Mouse (Mus musculus) liver, embryonic 15.5 days (tissue): ENCODE results near the gene Prkg2. TPM values are rescaled to one million over a fixed set of nuclear protein-coding genes. Genes with fewer than 3 reads are reported as not detected.

Experiments used
- ATAC-seq: fragments of 200-750 bp; cut with Nextera tagmentation; 2 replicates; pipeline ENCODE4 v1.8.0; 2017; ENCODE audit warnings: moderate number of reproducible peaks, mild to moderate bottlenecking, moderate library complexity; ENCODE audit not compliant: insufficient read depth
- H3K27ac ChIP-seq: fragments of 300-500 bp; sonication (generic); replicated peaks from 2 replicates; pipeline ENCODE4 v1.5.1; 2015; ENCODE audit warnings: mild to moderate bottlenecking, inconsistent platforms
- H3K27me3 ChIP-seq: fragments of 300-500 bp; sonication (generic); 2 replicates; pipeline ENCODE4 v1.6.1; 2015; ENCODE audit warnings: mild to moderate bottlenecking, inconsistent platforms
- H3K36me3 ChIP-seq: fragments of 300-500 bp; sonication (generic); replicated peaks from 2 replicates; pipeline ENCODE4 v1.6.1; 2015; ENCODE audit warnings: moderate library complexity, mild to moderate bottlenecking, inconsistent platforms
- H3K4me1 ChIP-seq: fragments of 300-500 bp; sonication (generic); replicated peaks from 2 replicates; pipeline ENCODE4 v1.6.1; 2015; ENCODE audit warnings: inconsistent platforms
- H3K4me2 ChIP-seq: fragments of 300-500 bp; sonication (generic); 2 replicates; pipeline ENCODE4 v1.6.1; 2015; ENCODE audit warnings: moderate library complexity, mild to moderate bottlenecking, inconsistent platforms
- H3K4me3 ChIP-seq: fragments of 300-500 bp; sonication (generic); replicated peaks from 2 replicates; pipeline ENCODE4 v1.5.1; 2015; ENCODE audit warnings: mild to moderate bottlenecking, inconsistent platforms
- H3K9ac ChIP-seq: fragments of 300-500 bp; sonication (generic); 2 replicates; pipeline ENCODE4 v1.6.1; 2015; ENCODE audit warnings: moderate library complexity, mild to moderate bottlenecking, inconsistent platforms
- H3K9me3 ChIP-seq: fragments of 300-500 bp; sonication (generic); replicated peaks from 2 replicates; pipeline ENCODE4 v1.6.1; 2016; ENCODE audit warnings: inconsistent platforms
- WGBS: fragments of 180-500 bp; shearing (Covaris S2); methylation state at CpG from one replicate; pipeline ENCODE4 v1.1.7; 2015; ENCODE audit warnings: mixed read lengths; ENCODE audit not compliant: insufficient replicate concordance; 5-methylcytosine and 5-hydroxymethylcytosine counted together
- polyA plus RNA-seq: library from polyadenylated mRNA; unstranded; fragments of >200 nt; fragmentation: Nextera tagmentation; extraction: Ambion mirVana; gene quantifications from 2 replicates; pipeline ENCODE4 v1.2.1, GENCODE M21; 2015

The Prkg2 gene
- polyA plus RNA-seq, 1 experiment from 2014 or later, result 0.02 TPM

DNA sequence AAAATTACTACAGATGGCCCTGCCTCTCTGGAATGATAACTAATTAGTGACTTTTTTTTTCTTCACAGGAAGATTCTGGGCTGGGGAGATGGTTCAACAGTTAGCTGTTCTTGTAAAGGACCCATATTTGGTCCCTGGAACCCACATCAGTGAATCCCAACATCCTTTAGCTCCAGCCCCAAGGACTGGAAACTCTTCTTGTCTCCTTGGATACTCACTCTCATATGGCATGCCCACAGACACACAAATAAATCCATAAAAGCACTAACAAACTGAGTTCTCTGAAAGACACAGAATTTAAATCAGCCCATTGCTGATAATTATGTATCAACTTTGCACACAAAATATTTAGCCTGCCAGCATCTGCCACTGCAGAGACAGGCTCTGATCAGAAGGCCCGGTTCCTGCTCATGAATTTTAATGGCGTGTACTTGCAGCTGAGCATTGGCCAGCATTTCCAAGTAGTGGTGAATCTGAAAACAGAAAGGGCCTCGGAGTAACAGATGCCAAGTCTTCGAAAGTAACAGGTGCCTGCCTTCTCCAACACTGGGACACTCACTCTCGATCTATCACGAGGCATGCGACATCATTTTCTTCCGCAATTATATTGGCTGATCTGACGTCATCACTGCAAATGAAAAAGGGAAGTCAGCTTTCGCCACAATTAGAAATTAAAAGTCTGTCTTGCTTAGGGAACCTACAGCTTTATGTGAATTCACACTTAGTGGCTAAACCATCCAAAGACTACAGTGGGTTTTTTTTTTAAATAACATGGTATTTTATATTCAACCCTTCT is 61.1 kb downstream of the Prkg2 start:
- WGBS, result 59% methylated on average over 10 of the region's 10 CpGs
- H3K4me2 ChIP-seq, result no peak overlapping the region
- no peaks in the 10 kb centered on the region for H3K9me3 ChIP-seq
- H3K4me3 ChIP-seq, result no peak overlapping the region
- H3K27me3 ChIP-seq, result no peaks in the 10 kb centered on the region
- H3K4me1 ChIP-seq, result no peaks in the 10 kb centered on the region
- no peaks in the 10 kb centered on the region for H3K36me3 ChIP-seq
- no peak overlapping the region for H3K27ac ChIP-seq
- H3K9ac ChIP-seq, result no peak overlapping the region
- ATAC-seq, result no peak

DNA sequence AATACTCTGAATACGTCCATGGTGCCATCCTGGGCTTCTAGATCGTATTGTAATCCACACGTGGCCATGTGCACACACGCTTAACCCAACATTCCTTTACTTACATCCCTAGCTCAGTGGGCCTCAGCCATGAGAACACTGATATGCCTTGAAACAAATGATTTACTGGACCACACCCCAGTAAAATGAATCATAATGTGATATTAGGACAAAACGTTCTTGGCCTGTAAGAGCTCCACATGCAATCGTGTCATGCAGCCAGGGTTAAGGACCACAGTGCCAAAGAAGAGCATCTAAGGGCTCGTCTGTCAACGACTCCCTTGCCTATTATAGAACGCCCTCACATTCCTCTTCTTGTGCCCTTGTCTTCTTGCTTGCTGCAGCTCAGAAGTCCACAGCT is 70.5 kb downstream of the Prkg2 start:
- Histone ChIP-seq H3K4me2 (no peak overlapping the region), H3K9ac (no peak overlapping the region), H3K4me3 (no peak overlapping the region), H3K9me3 (no peaks in the 10 kb centered on the region), H3K27me3 (no peaks in the 10 kb centered on the region), H3K27ac (no peak overlapping the region), H3K36me3 (no peaks in the 10 kb centered on the region), H3K4me1 (no peaks in the 10 kb centered on the region)
- no peak for ATAC-seq
- WGBS, result 61% methylated on average over 9 of the region's 9 CpGs

DNA sequence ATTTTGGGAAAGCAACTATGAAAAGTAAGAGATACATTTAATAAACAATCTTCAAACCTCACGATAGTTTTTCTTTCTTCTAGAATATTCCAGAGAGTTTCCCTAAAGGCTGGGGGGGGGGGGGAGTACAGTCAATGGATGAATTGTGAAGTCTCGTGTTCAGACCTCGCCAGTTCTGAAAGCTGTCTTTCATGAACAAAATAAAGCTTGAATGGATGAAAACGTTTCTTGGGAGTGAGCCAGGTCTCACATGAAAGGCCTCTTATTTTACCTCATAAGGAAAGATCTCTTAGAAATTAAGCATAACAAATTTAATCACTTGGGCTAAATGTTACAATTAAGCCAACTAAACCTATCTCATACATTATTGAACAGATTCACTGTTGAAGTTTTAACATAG is 72.0 kb downstream of the Prkg2 start:
- Histone ChIP-seq H3K27ac (no peak overlapping the region), H3K9me3 (no peaks in the 10 kb centered on the region), H3K4me2 (no peak overlapping the region), H3K4me3 (no peak overlapping the region), H3K27me3 (no peaks in the 10 kb centered on the region), H3K4me1 (no peaks in the 10 kb centered on the region), H3K9ac (no peak overlapping the region), H3K36me3 (no peaks in the 10 kb centered on the region)
- no peak for ATAC-seq
- WGBS, result 58% methylated on average over 4 of the region's 4 CpGs

DNA sequence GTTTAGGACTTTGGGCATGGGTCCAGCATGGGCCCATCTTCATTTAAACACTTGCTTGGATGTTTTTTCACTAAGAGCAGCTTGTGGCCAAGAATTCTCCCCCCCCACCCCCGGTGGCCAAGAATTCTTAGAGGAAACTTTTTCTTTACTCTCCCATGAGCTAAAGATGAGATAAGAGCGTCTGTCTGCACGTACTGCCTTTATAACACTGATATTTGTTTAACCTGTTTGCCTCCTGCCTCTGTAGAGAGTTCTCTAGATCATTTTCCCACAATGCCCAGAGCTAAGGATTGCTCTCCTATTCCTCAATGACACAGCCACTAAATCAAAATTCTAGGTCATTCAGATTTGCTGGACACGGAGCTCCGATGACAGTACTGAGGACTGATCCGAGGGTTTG is 72.8 kb downstream of the Prkg2 start:
- H3K36me3 ChIP-seq, result no peaks in the 10 kb centered on the region
- H3K9ac ChIP-seq, result no peak overlapping the region
- H3K4me1 ChIP-seq, result no peaks in the 10 kb centered on the region
- H3K4me3 ChIP-seq, result no peak overlapping the region
- no peaks in the 10 kb centered on the region for H3K27me3 ChIP-seq
- H3K27ac ChIP-seq, result no peak overlapping the region
- no peak overlapping the region for H3K4me2 ChIP-seq
- 42% methylated on average over 6 of the region's 6 CpGs for WGBS
- no peak for ATAC-seq
- H3K9me3 ChIP-seq, result no peaks in the 10 kb centered on the region

DNA sequence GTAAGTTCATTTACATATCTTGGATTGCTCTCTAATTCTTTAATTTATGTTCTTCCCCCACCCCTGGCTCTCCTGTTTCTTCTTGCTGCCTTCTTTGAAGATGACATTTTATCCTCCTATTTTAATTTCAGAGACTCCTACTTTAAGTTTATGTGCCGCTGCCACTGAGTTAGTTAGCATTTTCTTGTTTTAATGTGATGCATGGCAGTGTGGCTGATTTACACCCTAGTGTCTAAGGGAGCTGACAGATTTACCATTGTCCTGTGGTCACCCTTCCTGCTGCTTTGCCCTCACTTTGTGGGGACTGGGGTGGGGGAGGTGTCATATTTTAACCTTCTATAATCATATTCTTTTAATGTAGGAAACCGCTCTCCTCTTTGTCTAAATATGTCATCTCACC is 74.7 kb downstream of the Prkg2 start:
- WGBS, result 41% methylated on average over 2 of the region's 2 CpGs
- no peaks in the 10 kb centered on the region for H3K36me3 ChIP-seq
- ATAC-seq, result no peak

DNA sequence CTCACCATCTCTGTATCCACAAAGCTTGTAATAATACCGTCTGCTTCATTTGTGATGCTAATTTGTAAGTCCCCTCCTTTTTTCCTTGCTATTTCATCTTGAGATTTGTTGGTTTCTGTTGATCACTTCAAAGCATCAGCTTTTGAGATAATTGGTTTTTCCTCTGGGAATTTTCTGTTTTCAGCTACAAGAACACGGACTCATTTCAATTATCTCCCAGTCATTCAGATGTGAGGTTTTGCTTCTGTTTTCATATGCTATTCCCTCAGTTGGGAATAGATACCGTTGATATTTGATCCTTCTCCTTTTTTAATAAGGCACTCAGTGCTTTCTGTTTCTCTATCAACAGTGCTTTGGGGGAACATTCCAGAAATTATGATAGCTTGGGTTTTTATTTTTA is 81.6 kb downstream of the Prkg2 start:
- Histone ChIP-seq H3K36me3 (no peaks in the 10 kb centered on the region), H3K27me3 (no peaks in the 10 kb centered on the region), H3K4me1 (no peaks in the 10 kb centered on the region), H3K9ac (no peak overlapping the region), H3K9me3 (no peaks in the 10 kb centered on the region), H3K4me3 (no peak overlapping the region), H3K4me2 (no peak overlapping the region), H3K27ac (no peak overlapping the region)
- ATAC-seq, result no peak
- WGBS, result 64% methylated on average over 3 of the region's 3 CpGs

More for the DNA sequence above, 74.7 kb downstream of the Prkg2 start:
- Histone ChIP-seq H3K4me3 (no peak overlapping the region), H3K9me3 (no peaks in the 10 kb centered on the region), H3K27ac (no peak overlapping the region), H3K27me3 (no peaks in the 10 kb centered on the region), H3K9ac (no peak overlapping the region), H3K4me1 (no peaks in the 10 kb centered on the region), H3K4me2 (no peak overlapping the region)

DNA sequence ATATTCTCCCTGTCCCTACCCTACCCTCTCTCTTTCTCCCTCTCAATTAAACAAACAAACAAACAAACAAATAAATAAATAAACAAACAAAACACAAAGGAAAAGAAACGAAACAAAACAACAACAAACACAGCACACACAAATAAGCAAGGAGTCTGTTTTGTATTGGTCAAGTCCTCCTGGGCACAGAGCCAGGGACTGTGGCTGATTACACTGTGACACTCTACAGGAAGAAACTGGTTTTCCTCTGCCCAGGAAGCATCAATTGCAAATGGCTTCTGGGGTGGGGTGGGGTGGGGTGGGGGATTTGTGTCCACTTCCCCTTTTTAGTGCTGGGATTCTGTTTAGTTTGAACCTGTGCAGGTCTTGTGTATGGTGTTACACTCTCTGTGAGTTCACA is 83.8 kb downstream of the Prkg2 start:
- WGBS, result 13% methylated on average over 1 of the region's 1 CpGs

DNA sequence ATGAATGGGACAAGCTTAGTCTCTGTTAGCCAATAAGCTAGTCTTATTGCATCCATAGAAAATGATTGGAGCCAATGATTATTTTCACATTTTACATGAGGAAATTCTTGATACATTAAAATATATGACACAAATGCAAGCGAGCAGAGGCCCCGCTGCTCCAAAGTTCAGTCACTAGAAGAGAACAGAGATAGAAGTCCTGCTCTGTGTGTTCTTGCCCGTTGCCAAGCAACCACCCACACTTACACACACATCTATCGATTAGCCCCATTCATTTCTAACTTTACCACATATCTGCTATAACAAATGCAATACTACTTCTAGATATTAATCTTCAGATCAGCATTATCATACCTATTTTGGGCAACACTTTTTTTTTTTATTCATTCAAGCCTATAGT is 85.6 kb downstream of the Prkg2 start:
- Histone ChIP-seq H3K27ac (no peak overlapping the region), H3K9me3 (no peaks in the 10 kb centered on the region), H3K4me3 (no peak overlapping the region), H3K4me1 (no peaks in the 10 kb centered on the region), H3K9ac (no peak overlapping the region), H3K27me3 (no peaks in the 10 kb centered on the region), H3K4me2 (no peak overlapping the region), H3K36me3 (no peaks in the 10 kb centered on the region)
- 63% methylated on average over 4 of the region's 4 CpGs for WGBS
- ATAC-seq, result no peak

More for the DNA sequence above, 83.8 kb downstream of the Prkg2 start:
- Histone ChIP-seq H3K9me3 (no peaks in the 10 kb centered on the region), H3K27ac (no peak overlapping the region), H3K27me3 (no peaks in the 10 kb centered on the region), H3K9ac (no peak overlapping the region), H3K36me3 (no peaks in the 10 kb centered on the region), H3K4me3 (no peak overlapping the region), H3K4me1 (no peaks in the 10 kb centered on the region), H3K4me2 (no peak overlapping the region)
- no peak for ATAC-seq

DNA sequence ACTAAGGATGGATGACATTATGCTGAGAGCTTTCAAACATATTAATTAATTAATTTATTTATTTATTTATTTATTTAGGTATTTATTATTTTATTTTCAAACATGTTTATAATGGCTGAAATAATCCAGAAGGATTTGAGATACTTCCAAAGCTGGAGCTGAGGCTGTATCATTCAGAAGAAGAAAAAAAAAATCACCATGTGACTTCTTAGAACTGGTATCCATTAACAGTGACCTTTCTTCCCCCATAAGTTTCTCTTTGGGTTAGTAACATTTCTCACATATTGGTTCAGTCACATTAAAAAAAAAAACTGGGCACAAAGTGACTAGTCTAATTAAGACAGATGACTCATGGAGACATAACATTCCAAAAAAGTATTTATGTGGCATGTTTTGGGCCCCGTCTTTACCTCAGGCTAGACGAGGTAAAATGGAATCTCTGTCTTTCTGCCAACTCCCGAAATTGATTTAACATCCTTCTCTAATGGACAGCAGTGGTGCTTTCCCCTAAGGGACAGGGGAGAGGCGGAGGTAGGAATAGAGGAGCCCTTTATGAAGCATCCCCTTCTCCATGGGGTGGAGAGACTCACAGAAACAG is 86.6 kb downstream of the Prkg2 start:
- no peak overlapping the region for H3K9ac ChIP-seq
- no peak overlapping the region for H3K4me3 ChIP-seq
- H3K4me2 ChIP-seq, result no peak overlapping the region
- no peaks in the 10 kb centered on the region for H3K27me3 ChIP-seq
- no peak for ATAC-seq
- no peaks in the 10 kb centered on the region for H3K36me3 ChIP-seq
- WGBS, result 49% methylated on average over 4 of the region's 4 CpGs
- no peak overlapping the region for H3K27ac ChIP-seq
- H3K9me3 ChIP-seq, result no peaks in the 10 kb centered on the region
- H3K4me1 ChIP-seq, result no peaks in the 10 kb centered on the region

DNA sequence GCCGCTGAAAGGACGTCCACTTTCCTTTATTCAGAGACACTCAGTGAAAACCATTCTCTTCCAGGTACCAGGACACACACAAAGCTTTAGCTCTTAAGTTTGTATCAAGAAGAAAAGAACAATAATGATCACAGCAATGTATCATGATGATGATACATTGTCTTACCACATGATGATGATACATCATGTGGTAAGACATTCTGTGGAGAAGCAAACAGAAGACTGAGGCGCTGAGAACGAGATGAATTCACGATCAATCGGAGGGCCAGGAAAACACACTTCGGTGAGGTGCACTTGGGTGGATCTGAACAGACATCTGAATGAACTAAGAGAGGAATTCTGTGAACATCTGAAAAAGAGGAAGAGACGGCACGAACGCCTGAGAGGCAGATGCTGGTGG is 87.4 kb downstream of the Prkg2 start:
- WGBS, result 65% methylated on average over 10 of the region's 10 CpGs
- H3K36me3 ChIP-seq, result no peaks in the 10 kb centered on the region
- no peak overlapping the region for H3K27ac ChIP-seq
- H3K9ac ChIP-seq, result no peak overlapping the region
- H3K4me2 ChIP-seq, result no peak overlapping the region
- H3K4me1 ChIP-seq, result no peaks in the 10 kb centered on the region
- ATAC-seq, result no peak
- no peaks in the 10 kb centered on the region for H3K27me3 ChIP-seq
- no peaks in the 10 kb centered on the region for H3K9me3 ChIP-seq
- H3K4me3 ChIP-seq, result no peak overlapping the region

DNA sequence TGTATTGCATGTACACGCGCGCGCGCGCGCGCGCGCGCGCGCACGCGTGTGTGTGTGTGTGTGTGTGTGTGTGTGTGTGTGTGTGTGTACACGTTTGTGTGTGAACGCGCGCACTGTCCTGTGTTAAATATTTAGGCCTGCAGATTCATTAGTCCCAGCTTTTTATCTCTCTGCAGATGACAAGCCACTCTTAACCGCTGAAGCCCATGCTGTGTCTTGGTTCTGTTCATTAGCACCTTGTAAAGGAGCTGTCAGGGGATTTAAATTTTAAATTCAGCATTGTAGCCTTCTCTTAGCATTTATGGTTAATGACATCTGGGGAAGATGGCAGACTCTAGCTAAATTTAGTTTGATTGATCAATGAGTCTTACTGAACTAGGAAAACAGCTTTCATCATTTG is 90.5 kb downstream of the Prkg2 start:
- ATAC-seq, result no peak
- no peaks in the 10 kb centered on the region for H3K4me1 ChIP-seq
- no peaks in the 10 kb centered on the region for H3K27me3 ChIP-seq
- H3K36me3 ChIP-seq, result no peaks in the 10 kb centered on the region
- no peak overlapping the region for H3K27ac ChIP-seq
- no peaks in the 10 kb centered on the region for H3K9me3 ChIP-seq
- no peak overlapping the region for H3K9ac ChIP-seq
- H3K4me2 ChIP-seq, result no peak overlapping the region
- H3K4me3 ChIP-seq, result no peak overlapping the region
- 90% methylated on average over 20 of the region's 20 CpGs for WGBS
